Mouse (Mus musculus) C2C12 (cell line): ENCODE results near the gene Bbof1.

ENCODE experiments used
- CTCF ChIP-seq: IDR thresholded peaks from one replicate; pipeline ENCODE4 v1.5.1; 2011; ENCODE audit not compliant: control insufficient read depth, insufficient read depth, insufficient read length
- MAX ChIP-seq: IDR thresholded peaks from one replicate; pipeline ENCODE4 v1.6.1; 2011; ENCODE audit warnings: mild to moderate bottlenecking, control low read depth
- USF1 ChIP-seq: IDR thresholded peaks from one replicate; pipeline ENCODE4 v1.6.1; 2011; ENCODE audit warnings: low read depth, mild to moderate bottlenecking, control low read depth, moderate library complexity

GRCm38 (mm10) chr12:84438697-84439096 is 29.8 kb downstream of the Bbof1 start:
- TF ChIP-seq CTCF: no peak
- no peak for TF ChIP-seq MAX
- no peak for TF ChIP-seq USF1
